Mouse (Mus musculus): Measurements from ENCODE around the gene Vpreb3. TPM values are rescaled to one million over a fixed set of nuclear protein-coding genes. Genes with fewer than 3 reads are reported as not detected.

The Vpreb3 gene
- 0.48 TPM in 1 of 2 replicates, not detected in the other for total RNA-seq (2015)
- total RNA-seq (2017), result not detected in 2 replicates

DNA sequence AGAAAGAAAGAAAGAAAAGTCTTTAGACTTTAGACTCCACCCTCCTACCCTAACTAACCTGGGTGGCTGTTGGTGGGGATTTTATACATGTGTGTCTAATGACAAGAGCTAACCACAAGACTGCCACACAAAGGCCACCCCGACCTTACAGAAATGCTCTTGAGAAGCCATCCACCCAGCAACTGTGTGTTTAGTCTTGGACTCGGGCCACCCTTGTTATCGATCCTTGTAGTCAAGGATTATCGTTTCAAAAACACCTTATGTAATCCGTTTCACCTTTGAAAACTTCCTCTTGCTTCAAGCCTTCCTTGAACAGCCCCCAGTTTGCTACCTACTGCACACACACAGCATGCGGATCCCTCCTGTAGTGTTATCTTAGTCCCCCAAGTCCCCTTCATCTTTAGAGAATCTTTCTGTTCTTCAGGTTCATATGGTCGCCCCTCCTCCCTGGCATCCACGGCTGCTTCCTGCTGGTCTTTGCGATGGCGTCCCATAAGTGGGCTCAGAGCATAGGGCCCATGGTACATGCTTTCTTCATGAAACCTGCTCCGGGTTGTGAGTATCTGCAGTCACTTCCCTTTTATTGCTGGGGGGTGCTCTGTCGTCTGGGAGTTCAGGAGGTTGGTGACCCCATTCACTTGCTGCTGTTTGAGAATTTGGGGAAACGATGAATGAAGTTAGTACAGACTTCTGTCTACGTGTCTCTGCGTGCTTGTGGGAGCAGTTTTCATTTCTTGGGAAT is at the start of gene Vpreb3:
Vpreb3 (plus strand) TSS at position 322 of the 742 bp plus-strand sequence.
- no peak for ATAC-seq (ENCODE audit: poor library complexity, severe bottlenecking)

DNA sequence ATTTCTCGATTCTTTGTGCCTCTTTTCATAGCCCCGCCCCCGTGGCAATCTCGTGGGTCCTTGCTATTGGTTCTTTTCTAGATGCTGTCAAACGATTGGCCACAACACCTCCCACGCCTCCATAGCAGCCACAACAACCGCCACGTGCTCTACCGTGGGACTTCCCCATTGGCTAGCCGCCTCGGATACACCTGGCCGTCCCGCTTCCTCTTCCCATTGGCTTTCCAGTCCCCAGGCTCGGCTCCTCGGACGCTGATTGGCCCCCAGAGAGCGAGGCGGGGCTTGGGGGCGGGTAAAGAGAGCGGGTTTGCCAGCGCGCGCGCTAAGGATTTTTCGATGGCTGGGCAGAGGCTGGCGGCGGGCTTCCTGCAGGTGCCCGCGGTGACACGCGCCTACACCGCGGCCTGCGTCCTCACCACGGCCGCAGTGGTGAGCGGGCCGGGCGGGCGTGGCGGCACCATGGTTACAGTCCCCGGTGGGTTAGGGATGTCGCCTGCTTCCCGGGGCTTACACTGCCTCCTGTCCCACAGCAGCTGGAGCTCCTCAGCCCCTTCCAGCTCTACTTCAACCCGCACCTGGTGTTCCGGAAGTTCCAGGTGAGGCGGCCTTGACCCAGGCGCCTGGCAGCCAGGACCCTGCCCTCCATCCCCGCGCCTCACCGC is 49.6 kb upstream of the Vpreb3 start, which contains the start of gene Derl3:
Derl3 (plus strand) TSS at position 325 of the 662 bp plus-strand sequence.
- ATAC-seq (ENCODE audit: poor library complexity, severe bottlenecking), result peak; percentile 98

DNA sequence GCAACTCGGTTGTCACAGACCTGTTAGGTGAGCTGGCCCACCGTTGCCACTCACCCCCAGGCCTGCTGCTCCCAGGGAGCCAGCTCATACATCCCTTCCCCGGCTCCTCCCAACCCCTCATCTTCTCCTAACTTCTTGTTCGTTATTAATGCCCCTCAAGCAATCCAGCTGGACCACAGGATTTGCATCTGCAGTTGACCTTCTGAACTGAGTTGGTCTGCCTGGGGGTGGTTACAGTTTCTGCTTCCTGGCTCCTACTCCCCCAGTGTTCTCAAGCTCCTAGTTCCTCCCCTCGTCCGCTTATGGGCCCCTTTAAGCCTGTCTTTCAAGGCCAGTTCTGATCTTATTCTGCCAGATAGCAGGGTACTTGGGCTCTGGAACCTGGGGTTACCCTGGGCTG is 48.3 kb upstream of the Vpreb3 start:
- ATAC-seq (ENCODE audit: poor library complexity, severe bottlenecking), result no peak

DNA sequence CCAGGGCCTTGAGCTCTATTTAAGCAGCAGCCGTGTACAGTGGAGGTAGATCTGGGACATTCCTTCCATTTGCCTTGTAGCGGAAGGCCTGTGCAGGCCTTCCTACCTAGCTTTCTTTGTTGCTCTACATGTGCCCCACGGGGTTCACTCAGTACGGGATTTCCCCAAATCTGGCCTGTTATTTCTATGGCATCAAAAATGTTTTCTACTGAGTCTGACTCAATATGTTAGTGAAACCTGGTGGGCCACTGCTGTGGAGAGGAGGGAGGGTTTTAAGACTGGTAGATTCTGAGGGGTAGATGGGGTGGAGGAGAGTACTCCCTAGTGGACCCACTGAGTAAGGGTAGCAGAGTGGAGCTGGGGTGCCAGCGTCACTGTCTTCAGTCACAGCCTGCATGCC is 47.1 kb upstream of the Vpreb3 start:
- no peak for ATAC-seq (ENCODE audit: poor library complexity, severe bottlenecking)

DNA sequence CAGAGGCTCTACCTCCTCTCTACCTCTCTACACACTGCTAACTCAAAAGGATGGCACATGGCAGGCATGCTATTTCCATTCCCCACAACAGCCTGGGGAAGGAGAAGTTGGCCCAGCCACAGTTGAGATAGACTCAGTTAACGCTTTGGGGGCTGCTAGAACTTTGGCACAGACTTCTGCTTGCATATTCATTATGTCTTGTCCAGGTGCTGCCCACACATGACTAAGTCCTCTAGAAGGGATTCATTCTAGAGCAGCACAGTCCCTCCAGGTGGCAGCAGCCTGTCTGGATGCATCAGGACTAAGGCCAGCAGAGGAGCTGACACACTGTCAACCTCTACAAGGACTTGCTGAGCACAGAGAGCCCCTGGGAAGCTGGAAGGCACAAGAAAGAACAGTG is 46.6 kb upstream of the Vpreb3 start:
- no peak for ATAC-seq (ENCODE audit: poor library complexity, severe bottlenecking)

DNA sequence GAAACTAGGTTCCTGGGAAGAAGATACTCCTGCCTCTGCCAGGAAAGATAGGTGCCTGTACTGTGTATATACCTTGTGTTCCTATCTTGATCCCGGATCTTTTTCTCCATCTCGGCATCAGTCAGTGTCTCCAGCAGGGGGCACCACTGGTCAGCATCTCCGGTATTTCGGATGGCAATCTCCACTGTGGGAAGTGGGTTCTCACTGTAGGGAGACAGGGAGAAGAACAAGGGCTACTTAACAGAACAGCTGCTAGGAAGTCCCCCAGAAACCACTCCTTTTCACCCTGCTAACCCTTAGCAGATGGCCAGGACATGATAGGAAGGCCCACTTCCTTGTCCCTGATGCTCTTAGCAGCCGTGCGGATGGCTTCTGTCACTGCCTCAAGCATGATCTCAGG is 45.5 kb upstream of the Vpreb3 start:
- ATAC-seq (ENCODE audit: poor library complexity, severe bottlenecking), result 0 out of 2 replicates have a peak, but pooled peaks have one; percentile 13

DNA sequence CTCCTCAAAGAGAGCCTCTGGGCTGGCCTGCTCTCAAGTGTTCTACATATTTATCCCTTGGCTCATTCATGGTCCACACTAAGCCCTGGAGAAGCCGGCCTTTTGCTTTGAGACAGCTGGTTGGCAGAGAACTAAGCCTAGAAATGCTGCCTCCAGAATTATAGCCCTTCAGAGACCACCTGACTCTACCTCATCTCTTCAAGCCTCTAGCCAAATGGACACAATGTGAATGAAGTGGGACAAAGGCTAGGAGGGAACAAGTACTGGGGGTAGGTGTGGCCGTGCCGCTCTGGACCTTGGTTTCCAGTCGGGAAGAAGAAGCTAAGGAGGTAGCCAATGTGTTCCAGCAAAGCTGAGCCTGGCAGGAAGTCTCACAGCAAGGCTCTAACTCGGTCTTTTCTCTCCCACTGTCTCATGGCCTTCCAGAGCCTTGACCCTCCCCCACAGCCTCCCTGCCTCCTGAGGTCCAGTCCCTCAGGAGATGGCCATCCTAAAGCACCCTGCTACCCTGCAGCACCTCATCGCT is 44.8 kb upstream of the Vpreb3 start:
- no peak for ATAC-seq (ENCODE audit: poor library complexity, severe bottlenecking)

DNA sequence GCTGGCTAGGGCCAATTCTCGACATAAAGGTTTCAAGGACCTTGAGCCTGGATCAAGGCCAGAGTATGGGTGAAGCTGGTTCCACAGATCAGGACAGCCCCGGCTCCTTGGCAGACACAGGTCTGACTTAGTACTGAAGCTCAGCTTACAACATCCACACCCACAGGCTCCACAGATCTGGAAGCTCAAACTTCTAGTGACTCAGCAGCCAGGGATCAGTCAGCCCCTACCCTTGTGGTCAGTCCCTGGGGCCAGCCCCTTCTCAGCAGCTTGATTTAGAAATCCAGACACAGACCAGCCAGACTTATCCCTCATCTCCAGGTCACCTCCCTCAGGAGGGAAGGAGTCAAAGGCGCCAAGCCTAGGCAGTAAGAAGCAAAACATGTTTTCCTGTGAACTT is 44.0 kb upstream of the Vpreb3 start:
- no peak for ATAC-seq (ENCODE audit: poor library complexity, severe bottlenecking)

DNA sequence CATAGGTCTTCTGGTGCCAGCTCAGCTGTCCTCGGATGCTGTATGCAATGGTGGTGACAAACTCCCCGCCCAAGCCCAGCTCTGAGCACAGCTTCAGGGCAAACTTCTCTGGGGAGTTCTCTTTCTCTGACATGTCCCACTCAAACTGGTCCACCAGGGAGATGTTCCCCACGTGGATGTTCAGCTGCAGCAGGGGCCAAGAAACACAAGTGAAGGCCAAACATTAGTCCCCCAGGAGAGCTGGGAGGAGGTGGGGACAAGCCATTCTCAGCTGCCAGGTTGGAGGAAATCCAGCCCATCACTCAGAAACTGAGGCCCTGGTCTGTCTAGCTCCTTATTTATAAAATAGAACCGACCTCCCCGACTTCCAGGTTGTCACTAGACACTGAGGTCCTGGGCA is 38.5 kb upstream of the Vpreb3 start:
- ATAC-seq (ENCODE audit: poor library complexity, severe bottlenecking), result no peak

DNA sequence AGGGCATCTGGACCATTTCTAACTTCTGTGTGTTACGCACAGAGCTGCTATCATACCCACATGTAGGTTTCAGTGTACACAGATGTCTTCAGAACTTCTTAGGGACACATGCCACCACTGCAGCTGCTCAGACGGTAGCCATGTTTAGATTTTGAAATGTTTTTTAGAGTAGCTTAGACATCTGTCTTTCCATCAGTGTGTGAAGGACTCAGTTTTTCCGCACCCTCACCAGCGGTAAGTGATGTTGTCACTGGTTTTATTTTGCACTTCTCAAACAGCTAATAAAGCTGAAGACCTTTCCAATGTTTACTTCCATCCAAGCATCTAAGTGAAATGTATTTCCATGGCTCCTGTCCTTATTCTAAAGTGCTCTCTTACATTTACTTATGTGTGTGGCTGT is 36.0 kb upstream of the Vpreb3 start:
- no peak for ATAC-seq (ENCODE audit: poor library complexity, severe bottlenecking)

DNA sequence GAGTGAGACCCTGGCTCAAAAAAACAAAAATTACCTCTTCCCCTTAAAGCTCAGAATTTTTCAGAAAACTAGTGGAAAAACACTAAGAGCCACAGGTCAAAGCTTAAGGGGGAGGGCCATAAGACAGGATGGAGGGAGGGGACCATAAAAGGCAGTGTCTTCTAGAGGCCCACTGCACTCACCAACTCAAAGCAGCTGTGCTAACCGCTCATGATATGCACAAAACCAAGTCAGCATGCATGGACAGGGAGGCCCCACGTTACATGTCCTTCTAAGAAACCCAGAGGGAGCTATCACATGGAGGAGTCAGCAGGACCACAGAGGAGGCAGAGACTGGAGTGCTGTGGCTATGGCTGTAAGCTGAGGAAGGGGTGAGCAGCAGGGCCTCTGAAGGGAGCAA is 32.2 kb upstream of the Vpreb3 start:
- no peak for ATAC-seq (ENCODE audit: poor library complexity, severe bottlenecking)

DNA sequence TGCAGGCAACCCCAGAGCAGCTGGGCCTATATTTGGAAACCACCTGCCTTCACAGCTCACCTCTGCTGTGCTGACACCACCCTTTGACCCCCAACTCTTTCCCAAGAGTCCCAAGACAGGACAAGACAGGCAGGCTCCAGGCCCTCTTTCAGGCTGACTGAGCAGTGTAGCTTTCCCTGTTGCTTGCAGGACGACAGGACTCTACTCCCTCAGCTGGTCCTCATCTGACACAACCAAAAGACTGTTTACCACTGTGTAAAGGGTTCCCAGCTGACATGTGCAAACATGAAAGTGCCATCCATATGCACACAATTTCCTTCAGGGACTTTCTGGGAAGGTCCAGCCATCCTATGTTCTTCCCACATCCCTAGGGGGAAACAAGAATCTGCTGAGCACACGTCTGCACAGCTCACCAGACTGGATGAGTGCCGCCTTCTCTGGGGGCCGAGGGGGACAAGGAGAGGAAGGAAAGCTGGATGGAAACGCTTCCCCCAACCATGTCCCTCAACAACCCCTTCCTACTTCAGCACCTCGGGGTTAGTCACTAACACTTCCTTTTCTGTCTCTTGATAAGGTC is 29.8 kb upstream of the Vpreb3 start:
- no peak for ATAC-seq (ENCODE audit: poor library complexity, severe bottlenecking)

DNA sequence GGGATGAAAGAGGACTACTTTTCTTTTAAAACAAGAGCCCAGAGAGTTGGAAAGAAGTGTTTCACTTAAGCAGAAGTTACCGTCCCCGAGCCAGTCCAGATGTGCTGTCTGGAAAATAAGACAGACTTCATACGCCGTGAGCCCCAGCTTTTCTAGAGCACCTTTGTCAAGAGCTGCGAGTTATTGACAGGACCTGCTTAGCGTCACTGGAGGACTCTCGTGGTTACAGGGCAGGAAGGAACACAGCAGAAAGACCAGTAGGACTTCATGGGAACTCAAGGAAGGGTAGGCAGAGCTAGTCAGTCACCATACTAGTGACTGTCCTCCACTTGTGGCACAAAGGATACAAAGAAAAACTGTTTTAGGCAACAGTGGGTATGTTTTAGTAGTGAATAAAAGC is 27.3 kb upstream of the Vpreb3 start:
- ATAC-seq (ENCODE audit: poor library complexity, severe bottlenecking), result no peak

DNA sequence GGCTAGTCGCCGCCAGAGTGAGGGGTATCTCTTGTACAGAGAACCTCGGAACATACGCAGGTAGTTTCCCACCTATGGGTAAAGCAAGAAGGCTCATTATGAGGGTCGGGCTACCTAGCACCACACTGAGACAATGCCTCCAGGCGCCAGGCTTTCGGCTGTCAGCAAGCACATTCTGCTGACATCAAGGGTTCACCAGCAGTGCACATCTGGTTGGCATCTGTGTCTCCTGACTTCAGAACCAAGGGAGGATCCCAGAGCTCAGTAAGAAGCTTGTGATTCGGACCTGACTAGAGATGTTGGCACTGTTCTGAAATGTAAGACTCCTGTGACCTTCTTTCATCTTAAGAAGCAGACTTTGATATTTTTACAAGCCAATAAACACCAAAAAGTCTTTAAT is 26.0 kb upstream of the Vpreb3 start:
- no peak for ATAC-seq (ENCODE audit: poor library complexity, severe bottlenecking)

DNA sequence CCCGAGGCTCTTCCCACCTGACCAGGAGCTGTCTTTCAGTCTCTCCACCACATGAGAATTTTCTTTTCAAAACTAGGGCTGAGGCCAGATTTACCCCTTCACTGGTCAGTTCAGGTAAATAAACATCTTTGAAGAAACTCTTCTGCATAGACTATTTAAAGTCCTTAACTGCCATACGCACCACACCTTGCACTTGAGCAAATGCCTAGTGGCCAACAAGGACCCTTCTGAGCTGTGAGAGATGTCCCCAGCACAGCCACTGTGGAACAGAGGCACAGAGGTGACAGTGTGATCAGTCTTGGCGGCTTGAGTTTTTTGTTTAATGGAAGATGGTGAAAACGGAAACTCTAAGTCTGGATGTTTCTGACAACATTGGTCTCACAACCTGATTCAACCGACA is 23.8 kb upstream of the Vpreb3 start:
- no peak for ATAC-seq (ENCODE audit: poor library complexity, severe bottlenecking)

DNA sequence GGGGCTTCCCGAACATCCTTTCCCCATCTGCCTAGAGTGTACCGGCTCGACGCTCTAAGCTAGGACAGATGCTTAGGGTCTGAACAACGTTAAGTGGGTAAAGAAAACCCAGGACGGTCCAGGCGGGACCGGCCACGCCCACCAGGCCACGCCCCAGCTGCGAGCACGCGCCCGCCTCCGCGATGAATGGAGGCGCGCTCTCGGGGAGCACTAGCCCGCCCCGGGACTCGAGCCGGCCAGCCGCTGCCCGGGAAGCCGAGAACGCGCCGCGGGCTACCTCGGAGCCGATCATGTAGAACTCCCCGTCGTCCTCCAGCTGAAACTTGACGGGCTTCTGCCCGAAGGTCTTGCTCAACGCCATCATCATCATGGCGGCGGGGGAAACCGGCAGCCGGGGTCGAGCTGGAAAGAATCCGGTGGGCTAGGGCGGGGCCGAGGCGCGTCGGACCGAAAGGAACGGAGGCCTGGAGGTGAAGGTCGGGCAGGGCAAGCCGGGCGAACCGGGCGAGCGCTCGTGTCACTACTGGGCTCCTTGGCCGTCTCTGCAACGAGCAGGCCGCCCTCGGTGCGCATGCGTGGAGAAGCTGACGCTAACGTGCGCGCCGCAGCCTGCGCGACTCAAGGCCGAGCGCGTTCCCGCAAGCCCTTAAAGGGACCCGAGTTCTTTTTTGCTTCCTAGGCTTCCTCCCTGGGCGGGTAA is 21.7 kb upstream of the Vpreb3 start, which contains the start of gene Smarcb1:
Smarcb1 (minus strand) TSS at position 592 of the 700 bp plus-strand sequence.
- ATAC-seq (ENCODE audit: poor library complexity, severe bottlenecking), result peak; percentile 87

DNA sequence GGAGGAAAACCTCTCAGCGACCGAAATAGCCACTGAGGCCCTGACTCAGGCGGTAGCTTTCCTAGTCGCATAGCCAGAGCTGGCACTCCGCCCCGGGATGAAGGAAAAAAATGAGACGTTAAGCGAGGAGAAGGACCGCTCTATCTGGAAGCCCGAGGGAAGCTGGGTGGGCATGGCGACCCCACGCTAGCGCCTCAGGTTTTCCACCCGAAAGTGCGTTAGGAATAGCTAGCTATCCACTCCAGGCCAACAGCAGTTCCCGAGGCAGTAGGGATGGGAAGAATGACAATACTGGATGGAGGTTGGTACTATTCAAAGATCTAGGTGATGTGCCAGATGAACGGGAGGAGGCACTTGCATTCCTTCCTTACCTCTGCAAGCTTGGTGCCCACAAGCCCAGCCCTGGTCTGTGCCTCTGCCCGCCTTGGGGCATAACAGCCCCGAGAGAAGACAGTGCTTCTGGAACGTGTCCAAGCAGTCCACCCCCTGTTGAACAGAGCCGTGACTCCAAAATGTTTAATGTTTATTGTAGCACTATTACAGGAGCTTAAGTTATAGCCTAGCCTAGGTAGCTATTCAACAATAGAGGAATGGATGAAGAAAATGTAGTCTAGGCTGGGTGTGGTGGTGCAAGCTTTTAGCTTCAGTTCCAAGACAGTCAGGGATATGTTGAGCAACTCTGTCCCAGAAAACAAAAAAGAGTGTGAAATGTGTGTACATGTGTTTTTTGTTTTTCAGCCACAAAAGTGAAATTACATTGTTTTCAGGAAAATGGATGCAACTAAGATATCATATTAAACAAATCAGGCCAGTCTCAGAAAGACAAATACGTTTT is 20.9 kb upstream of the Vpreb3 start:
- peak; percentile 16; the same call in 1 of the 2 replicates for ATAC-seq (ENCODE audit: poor library complexity, severe bottlenecking)

DNA sequence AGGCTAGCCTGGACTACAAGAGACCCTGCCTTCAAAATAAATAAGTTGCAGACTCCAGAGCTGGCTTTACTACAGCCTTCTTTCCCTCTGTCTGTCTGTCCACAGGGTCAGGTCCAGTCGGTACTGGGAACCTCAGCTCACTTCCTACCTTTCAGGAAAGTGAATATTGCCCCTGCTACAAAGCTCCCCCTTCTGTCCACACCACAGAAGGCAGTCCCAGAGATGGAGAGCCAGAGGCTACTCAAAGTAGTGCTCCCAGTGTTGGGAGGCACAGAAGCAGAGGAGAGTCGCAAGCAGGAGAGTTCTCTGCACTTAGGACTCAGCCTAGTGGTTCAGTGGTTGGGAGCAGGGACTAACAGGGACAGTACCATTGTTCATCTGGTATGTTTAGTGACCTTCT is 18.5 kb upstream of the Vpreb3 start:
- no peak for ATAC-seq (ENCODE audit: poor library complexity, severe bottlenecking)

DNA sequence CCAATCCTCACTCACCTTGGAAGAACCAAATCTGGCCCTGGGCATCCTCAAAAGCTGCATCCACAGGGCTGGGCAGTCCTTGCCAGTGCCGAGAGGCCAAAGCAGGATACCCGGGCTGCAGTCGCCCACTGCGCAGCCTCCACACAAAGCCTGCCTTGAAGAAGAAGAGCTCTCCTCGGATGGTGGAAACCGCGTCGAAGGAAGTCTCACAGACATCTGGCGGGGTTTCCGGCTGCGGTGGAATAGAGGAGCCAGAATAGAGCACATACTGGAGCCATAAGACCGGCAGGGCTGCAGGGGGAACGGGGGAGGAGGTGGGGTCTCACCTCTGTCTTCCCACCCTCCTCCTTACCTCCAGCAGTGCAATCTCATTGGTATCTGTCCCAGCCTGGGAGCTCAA is 16.5 kb upstream of the Vpreb3 start:
- no peak for ATAC-seq (ENCODE audit: poor library complexity, severe bottlenecking)

DNA sequence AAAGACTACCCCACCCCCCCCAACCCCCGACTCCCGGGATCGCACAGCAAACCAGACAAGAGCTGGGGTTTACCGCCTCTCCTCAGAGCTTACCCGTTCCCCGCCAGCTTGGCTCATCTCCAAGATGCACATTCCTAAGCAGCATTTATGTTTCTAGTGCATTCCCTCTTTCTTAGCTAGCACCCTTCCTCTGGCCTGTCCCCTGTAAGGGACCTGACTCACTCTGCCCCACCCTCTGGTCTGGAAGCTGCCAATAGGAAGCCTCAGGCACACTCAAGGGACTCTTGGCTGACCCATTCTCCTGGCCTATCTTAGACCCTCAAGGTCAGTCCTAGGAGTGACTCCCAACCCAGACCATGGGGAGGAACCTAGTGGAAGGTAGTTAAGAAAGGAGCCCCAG is 12.6 kb upstream of the Vpreb3 start:
- ATAC-seq (ENCODE audit: poor library complexity, severe bottlenecking), result no peak

All from megakaryocyte, adult 5-6 weeks (primary cell).